Mouse (Mus musculus) heart, adult 2 months (tissue): ENCODE measurements around the gene Tspan1. TPM values are rescaled to one million over a fixed set of nuclear protein-coding genes. Genes with fewer than 3 reads are reported as not detected.

Source experiments
- DNase-seq, 2 experiments: peaks; one replicate each; pipeline ENCODE4 v3.0.0; 2021
- H3K27ac ChIP-seq: fragments of 200-600 bp; 2 replicates; pipeline ENCODE4 v1.8.1; 2022
- H3K27me3 ChIP-seq: fragments of 200-500 bp; 2 replicates; pipeline ENCODE4 v1.6.1; 2012; ENCODE audit warnings: mild to moderate bottlenecking, low read length, inconsistent platforms, mixed read lengths; ENCODE audit not compliant: control insufficient read depth, insufficient read depth
- H3K36me3 ChIP-seq: fragments of 200-500 bp; 2 replicates; pipeline ENCODE4 v1.6.1; 2012; ENCODE audit warnings: low read length, inconsistent platforms; ENCODE audit not compliant: control insufficient read depth, insufficient read depth
- H3K4me1 ChIP-seq: fragments of 200-500 bp; 2 replicates; pipeline ENCODE4 v1.6.1; 2011; ENCODE audit warnings: low read length; ENCODE audit not compliant: control insufficient read depth, insufficient read depth
- H3K4me3 ChIP-seq: fragments of 200-600 bp; 2 replicates; pipeline ENCODE4 v1.8.1; 2022
- H3K79me2 ChIP-seq: fragments of 200-500 bp; replicated peaks from 2 replicates; pipeline ENCODE4 v1.6.1; 2012; ENCODE audit warnings: mild to moderate bottlenecking, inconsistent platforms, low read length, moderate library complexity, mixed read lengths; ENCODE audit not compliant: control insufficient read depth, insufficient read depth
- H3K9ac ChIP-seq: fragments of 200-500 bp; 2 replicates; pipeline ENCODE4 v1.6.1; 2012; ENCODE audit warnings: low read depth, mild to moderate bottlenecking, control low read depth, inconsistent platforms, low read length, mixed read lengths
- CTCF ChIP-seq: fragments of 200-600 bp; IDR thresholded peaks from 2 replicates; pipeline ENCODE4 v1.8.1; 2022; ENCODE audit warnings: antibody characterized with exemption, mild to moderate bottlenecking, moderate library complexity
- EP300 ChIP-seq: fragments of 200-500 bp; IDR thresholded peaks from 2 replicates; pipeline ENCODE4 v1.6.1; 2011; ENCODE audit warnings: low read depth, low read length, control low read depth; ENCODE audit not compliant: insufficient read depth
- POLR2A ChIP-seq: fragments of 200-500 bp; IDR thresholded peaks from 2 replicates; pipeline ENCODE4 v1.6.1; 2011; ENCODE audit warnings: mild to moderate bottlenecking, low read depth, low read length, control low read depth; ENCODE audit not compliant: insufficient read depth
- WGBS: fragments of 180-500 bp; shearing (Covaris S2); methylation state at CpG from one replicate; pipeline ENCODE4 v1.1.7; 2018; 5-methylcytosine and 5-hydroxymethylcytosine counted together
- intact Hi-C: fragments of 180-260 bp; cut with DNase I; formaldehyde crosslinking; loops from one replicate; pipeline ENCODE4 v1.15.1; 2025
- polyA plus RNA-seq: library from polyadenylated mRNA; depleted of rRNA; stranded (reverse); fragments of >200 nt; gene quantifications from 2 replicates; pipeline ENCODE4 v1.2.3, GENCODE M21; 2012
- total RNA-seq, 2 experiments: library from RNA; stranded (reverse); gene quantifications; 2 replicates each; pipeline ENCODE4 v1.2.3; 2021

Gene Tspan1
- total and polyA plus RNA-seq, 3 experiments, result 4.9 TPM; not detected in 2

GRCm38 (mm10) chr4:116198422-116198821 lies 31.0 kb upstream of the Tspan1 start:
- no peak overlapping the region for H3K27ac ChIP-seq
- H3K79me2 ChIP-seq, result no peaks in the 10 kb centered on the region
- H3K4me3 ChIP-seq, result no peak overlapping the region
- H3K36me3 ChIP-seq, result no peaks in the 10 kb centered on the region
- H3K9ac ChIP-seq, result no peak overlapping the region
- DNase-seq, result no peak
- H3K27me3 ChIP-seq, result no peaks in the 10 kb centered on the region
- TF ChIP-seq EP300 (no peak), CTCF (peak; percentile 56)
- WGBS, result 48% methylated on average over 2 of the region's 2 CpGs
- intact Hi-C loops, result no loop called here
- H3K4me1 ChIP-seq, result no peaks in the 10 kb centered on the region

- no peaks in the 10 kb centered on the region for H3K36me3 ChIP-seq
- 72% methylated on average over 9 of the region's 9 CpGs for WGBS
- intact Hi-C loops, result loop anchor here (2.0 kb wide), 1 partner anchor 17 kb away; no protein-coding TSS in a partner anchor
- no peaks in the 10 kb centered on the region for H3K27me3 ChIP-seq
- no peaks in the 10 kb centered on the region for H3K79me2 ChIP-seq
- DNase-seq, result no peak
- peaks cover 3% of the 10 kb centered on the region for H3K4me1 ChIP-seq
- H3K4me3 ChIP-seq, result no peak overlapping the region
- no peak overlapping the region for H3K9ac ChIP-seq
- H3K27ac ChIP-seq, result no peak overlapping the region
- TF ChIP-seq CTCF, result no peak
- no peak for TF ChIP-seq POLR2A
- TF ChIP-seq EP300, result no peak
These were observed 26.4 kb upstream of the Tspan1 start for GRCm38 (mm10) chr4:116193583-116194383.

- TF ChIP-seq EP300 (no peak), POLR2A (no peak), CTCF (no peak)
- H3K27me3 ChIP-seq, result no peaks in the 10 kb centered on the region
- WGBS, result 41% methylated on average over 4 of the region's 4 CpGs
- no peak overlapping the region for H3K9ac ChIP-seq
- no peak overlapping the region for H3K4me3 ChIP-seq
- peaks cover 3% of the 10 kb centered on the region for H3K4me1 ChIP-seq
- intact Hi-C loops, result loop anchor here (2.0 kb wide), 1 partner anchor 16 kb away; no protein-coding TSS in a partner anchor
- no peaks in the 10 kb centered on the region for H3K36me3 ChIP-seq
- no peaks in the 10 kb centered on the region for H3K79me2 ChIP-seq
- peak in 1 of 2 experiments; percentile 18 for DNase-seq
- peak overlapping the region; percentile 31 for H3K27ac ChIP-seq
These were observed 25.0 kb upstream of the Tspan1 start for GRCm38 (mm10) chr4:116192286-116192835.

GRCm38 (mm10) chr4:116185083-116185482 lies 17.7 kb upstream of the Tspan1 start:
- H3K9ac ChIP-seq, result no peak overlapping the region
- intact Hi-C loops, result no loop called here
- H3K27me3 ChIP-seq, result no peaks in the 10 kb centered on the region
- H3K4me1 ChIP-seq, result peaks cover 4% of the 10 kb centered on the region
- H3K79me2 ChIP-seq, result no peaks in the 10 kb centered on the region
- no peaks in the 10 kb centered on the region for H3K36me3 ChIP-seq
- no peak overlapping the region for H3K4me3 ChIP-seq
- no peak overlapping the region for H3K27ac ChIP-seq
- WGBS, result 78% methylated on average over 4 of the region's 4 CpGs
- DNase-seq, result no peak
- TF ChIP-seq EP300 (no peak), POLR2A (no peak), CTCF (no peak)

- no peaks in the 10 kb centered on the region for H3K27me3 ChIP-seq
- peaks cover 6% of the 10 kb centered on the region for H3K4me1 ChIP-seq
- peak overlapping the region; percentile 72 for H3K27ac ChIP-seq
- H3K36me3 ChIP-seq, result no peaks in the 10 kb centered on the region
- H3K79me2 ChIP-seq, result no peaks in the 10 kb centered on the region
- 3% methylated on average over 12 of the region's 12 CpGs for WGBS
- H3K4me3 ChIP-seq, result peak overlapping the region; percentile 23; the same call in 1 of the 2 replicates
- intact Hi-C loops, result no loop called here
- TF ChIP-seq POLR2A, result peak; percentile 52
- TF ChIP-seq EP300, result no peak
- TF ChIP-seq CTCF, result no peak
- H3K9ac ChIP-seq, result 0 out of 2 replicates have a peak overlapping the region, but pooled peaks have one; percentile 2
- peak; percentile 58 to 62 for DNase-seq
These were observed 15.3 kb upstream of the Tspan1 start for GRCm38 (mm10) chr4:116182745-116183144.

GRCm38 (mm10) chr4:116182079-116182478 lies 14.7 kb upstream of the Tspan1 start:
- Histone ChIP-seq H3K36me3 (no peaks in the 10 kb centered on the region), H3K9ac (no peak overlapping the region), H3K27ac (peak overlapping the region; percentile 72), H3K27me3 (no peaks in the 10 kb centered on the region), H3K4me1 (peaks cover 9% of the 10 kb centered on the region), H3K4me3 (no peak overlapping the region), H3K79me2 (no peaks in the 10 kb centered on the region)
- no peak for DNase-seq
- TF ChIP-seq POLR2A (no peak), EP300 (no peak), CTCF (no peak)
- WGBS, result 78% methylated on average over 3 of the region's 3 CpGs
- intact Hi-C loops, result no loop called here
